In genomic region chr6:7692884-7693585, GRCm38 (mm10) we compare ENCODE assay signal across 8 mouse cellular contexts. TPM values are rescaled to one million over a fixed set of nuclear protein-coding genes. Genes with fewer than 3 reads are reported as not detected.
DNase-seq lines count a peak whose midpoint lies in the region; ATAC-seq and TF ChIP-seq lines count a peak whose summit lies in the region.

Asns (minus strand) TSS chr6:7693254.

- H3K4me1 ChIP-seq in heart, embryonic 12.5 days (replicated peaks): peaks cover 7% of the 10 kb centered on the region; the same call in 1 of the 2 replicates
- peaks cover 4% of the 10 kb centered on the region; the same call in 1 of the 2 replicates for H3K4me1 ChIP-seq in kidney, embryonic 16.5 days (ENCODE audit: insufficient read depth, low read length)

- H3K4me3 ChIP-seq in C2C12 (ENCODE audit: insufficient read depth, poor library complexity, severe bottlenecking): peak within 1 kb of the TSS; percentile 75
- peak within 1 kb of the TSS; percentile 61 for H3K4me3 ChIP-seq in heart, embryonic 12.5 days
- peak within 1 kb of the TSS; percentile 69 for H3K4me3 ChIP-seq in kidney, embryonic 16.5 days (ENCODE audit: low read length)

- peak within 1 kb of the TSS; percentile 83 for H3K4me2 ChIP-seq in heart, embryonic 12.5 days
- H3K4me2 ChIP-seq in kidney, embryonic 16.5 days (replicated peaks; ENCODE audit: low read depth, low read length): peak within 1 kb of the TSS; percentile 82

- peak; percentile 93 for ATAC-seq in erythroblast, adult 5-6 weeks (replicated peaks; ENCODE audit: low FRiP score, poor library complexity, severe bottlenecking)
- ATAC-seq in heart, embryonic 12.5 days (ENCODE audit: insufficient number of reproducible peaks, low FRiP score): peak; percentile 92
- ATAC-seq in kidney, embryonic 16.5 days (ENCODE audit: low FRiP score, low TSS enrichment): peak; percentile 97

- H3K79me2 ChIP-seq in C2C12 (ENCODE audit: control insufficient read depth, insufficient read depth): peaks cover 49% of the 10 kb centered on the region

- DNase-seq in brain, embryonic 14.5 days (ENCODE audit: low read depth): peak; percentile 91
- DNase-seq in liver: peak; percentile 94
- DNase-seq in monocyte, adult 2 months (ENCODE audit: low read depth in 1 of 2, low spot score in 2 of 2): peak; percentile 20 to 38
- DNase-seq in spleen, postnatal 14 days (ENCODE audit: low spot score in 2 of 2): peak; percentile 77 to 82

- H3K27me3 ChIP-seq in C2C12 (ENCODE audit: control insufficient read depth, insufficient read depth, insufficient read length): no peaks in the 10 kb centered on the region
- H3K27me3 ChIP-seq in heart, embryonic 12.5 days (replicated peaks): no peaks in the 10 kb centered on the region
- peaks cover 5% of the 10 kb centered on the region for H3K27me3 ChIP-seq in kidney, embryonic 16.5 days (ENCODE audit: insufficient read depth, low read length)

- no peak within 1 kb of the TSS for H3K27ac ChIP-seq in heart, embryonic 12.5 days (ENCODE audit: poor library complexity, severe bottlenecking)
- no peak within 1 kb of the TSS for H3K27ac ChIP-seq in kidney, embryonic 16.5 days (ENCODE audit: low read length)

- peak; percentile 33 for TF ChIP-seq CTCF in C2C12 (IDR thresholded peaks at IDR 0.05; ENCODE audit: control insufficient read depth, insufficient read depth, insufficient read length)
- peak; percentile 23; the same call in 1 of the 2 replicates for TF ChIP-seq CTCF in brain, embryonic 14.5 days (IDR thresholded peaks at IDR 0.05; ENCODE audit: borderline replicate concordance, extremely low read depth, insufficient read depth, insufficient read length)

- H3K79me3 ChIP-seq in C2C12 (ENCODE audit: low read depth): peaks cover 43% of the 10 kb centered on the region

- H3K36me3 ChIP-seq in C2C12 (ENCODE audit: control insufficient read depth, insufficient read depth): no peaks in the 10 kb centered on the region
- H3K36me3 ChIP-seq in heart, embryonic 12.5 days: no peaks in the 10 kb centered on the region
- no peaks in the 10 kb centered on the region for H3K36me3 ChIP-seq in kidney, embryonic 16.5 days (ENCODE audit: insufficient read depth, low read length)

- H3K9me3 ChIP-seq in heart, embryonic 12.5 days (replicated peaks): no peaks in the 10 kb centered on the region
- H3K9me3 ChIP-seq in kidney, embryonic 16.5 days (ENCODE audit: low read length): no peaks in the 10 kb centered on the region

- 0 out of 2 replicates have a peak, but pooled peaks have one; percentile 9 for TF ChIP-seq POLR2A in brain, embryonic 14.5 days (IDR thresholded peaks at IDR 0.05; ENCODE audit: borderline replicate concordance, extremely low read depth, insufficient read depth, insufficient read length, poor library complexity, severe bottlenecking)

- peak within 1 kb of the TSS; percentile 66 for H3ac ChIP-seq in C2C12 (ENCODE audit: control insufficient read depth, insufficient read length, low read depth)

- H3K9ac ChIP-seq in heart, embryonic 12.5 days: peak within 1 kb of the TSS; percentile 66
- H3K9ac ChIP-seq in kidney, embryonic 16.5 days (replicated peaks; ENCODE audit: low read length): peak within 1 kb of the TSS; percentile 68

- WGBS in heart, embryonic 12.5 days: under 1% methylated on average over 51 of the region's 51 CpGs
- 1% methylated on average over 48 of the region's 51 CpGs for WGBS in kidney, embryonic 16.5 days

TF ChIP-seq in C2C12, 6 proteins besides CTCF, POLR2A, EP300 and RAD21:
- TF ChIP-seq CEBPB (IDR thresholded peaks at IDR 0.05; ENCODE audit: low read depth): peak; percentile 40
- no peak for TF ChIP-seq USF1 (IDR thresholded peaks at IDR 0.05; ENCODE audit: low read depth)
- TF ChIP-seq MYOG (IDR thresholded peaks at IDR 0.05; ENCODE audit: control insufficient read depth, extremely low read depth, insufficient read length): no peak
- no peak for TF ChIP-seq MAX (IDR thresholded peaks at IDR 0.05)

RNA-seq across cellular contexts. Expression of gene Asns, which starts in this region (rescaled TPM):
- polyA plus RNA-seq in C2C12 (2012; fragmentation: generic; extraction: Trizol): 122 TPM
- polyA plus RNA-seq in brain, embryonic 14.5 days (2012; rRNA removed): 27.5 and 35.1 TPM in 2 replicates
- 75.3 and 78.6 TPM in 2 replicates for total RNA-seq in erythroblast, adult 5-6 weeks (2015; ENCODE audit: low replicate concordance)
- 33.4 and 44.2 TPM in 2 replicates for total RNA-seq in erythroblast, adult 5-6 weeks (2017; ENCODE audit: low replicate concordance)
- polyA plus RNA-seq in heart, embryonic 12.5 days (2016; fragmentation: Nextera tagmentation; extraction: Ambion mirVana): 30.3 and 38.5 TPM in 2 replicates
- polyA plus RNA-seq in kidney, embryonic 16.5 days (2015; fragmentation: Nextera tagmentation; extraction: Ambion mirVana): 28.2 and 30.8 TPM in 2 replicates

Comparison
In these comparisons a context has a peak if more than half of its experiments do, and no peak if none do; other contexts are left out.
1. DNase-seq: peak in every context shown above with its lines; median percentile 94 in liver; 91 in brain, embryonic 14.5 days; 80 in spleen, postnatal 14 days; 29 in monocyte, adult 2 months.